Mouse (Mus musculus) myocyte (in vitro differentiated cells): Measurements from ENCODE around the gene Gm960. TPM values are rescaled to one million over a fixed set of nuclear protein-coding genes. Genes with fewer than 3 reads are reported as not detected.

Source experiments
- H3K27me3 ChIP-seq: one replicate; pipeline ENCODE4 v1.6.1; 2011; ENCODE audit not compliant: control insufficient read depth, insufficient read depth, insufficient read length
- H3K36me3 ChIP-seq: one replicate; pipeline ENCODE4 v1.6.1; 2011; ENCODE audit not compliant: control insufficient read depth, insufficient read depth
- H3K4me2 ChIP-seq: one replicate; pipeline ENCODE4 v1.6.1; 2011; ENCODE audit warnings: low read depth, control low read depth
- H3K4me3 ChIP-seq: one replicate; pipeline ENCODE4 v1.5.1; 2011; ENCODE audit warnings: mild to moderate bottlenecking, control low read depth, moderate library complexity
- H3K79me2 ChIP-seq: one replicate; pipeline ENCODE4 v1.6.1; 2011; ENCODE audit not compliant: control insufficient read depth, insufficient read depth
- H3ac ChIP-seq: one replicate; pipeline ENCODE4 v1.6.1; 2011; ENCODE audit not compliant: control insufficient read depth, insufficient read length
- CEBPB ChIP-seq: IDR thresholded peaks from 2 replicates; pipeline ENCODE4 v1.6.1; 2011; ENCODE audit warnings: mild to moderate bottlenecking, moderate library complexity; ENCODE audit not compliant: poor library complexity, insufficient read depth, severe bottlenecking
- E2F4 ChIP-seq: IDR thresholded peaks from one replicate; pipeline ENCODE4 v1.6.1; 2011; ENCODE audit warnings: mild to moderate bottlenecking, control low read depth, moderate library complexity; ENCODE audit not compliant: insufficient read depth
- MAX ChIP-seq: IDR thresholded peaks from one replicate; pipeline ENCODE4 v1.6.1; 2011; ENCODE audit warnings: low read depth, mild to moderate bottlenecking, control low read depth
- MYOD1 ChIP-seq, 3 experiments: IDR thresholded peaks; one replicate each; pipeline ENCODE4 v1.6.1; 2011; ENCODE audit warnings: control low read depth in 2 of 3, low read depth in 2 of 3, mild to moderate bottlenecking in 2 of 3, moderate library complexity in 1 of 3; ENCODE audit not compliant: insufficient read length in 2 of 3, control insufficient read depth in 1 of 3
- MYOG ChIP-seq, 3 experiments: IDR thresholded peaks; one replicate each; pipeline ENCODE4 v1.6.1; 2011; ENCODE audit warnings: control low read depth in 2 of 3, low read depth in 2 of 3, mild to moderate bottlenecking in 2 of 3; ENCODE audit not compliant: insufficient read length in 2 of 3, control insufficient read depth in 1 of 3, insufficient read depth in 1 of 3
- POLR2A ChIP-seq: IDR thresholded peaks from one replicate; pipeline ENCODE4 v1.6.1; 2011; ENCODE audit warnings: low read depth, mild to moderate bottlenecking, control low read depth, moderate library complexity; ENCODE audit not compliant: insufficient read length
- POLR2AphosphoS2 ChIP-seq: IDR thresholded peaks from one replicate; pipeline ENCODE4 v1.6.1; 2011; ENCODE audit warnings: low read depth, control low read depth; ENCODE audit not compliant: insufficient read length
- REST ChIP-seq: IDR thresholded peaks from one replicate; pipeline ENCODE4 v1.6.1; 2011; ENCODE audit warnings: mild to moderate bottlenecking, control low read depth, moderate library complexity; ENCODE audit not compliant: insufficient read depth, insufficient read length
- SRF ChIP-seq: IDR thresholded peaks from one replicate; pipeline ENCODE4 v1.6.1; 2011; ENCODE audit warnings: low read depth; ENCODE audit not compliant: control insufficient read depth, insufficient read length
- TCF12 ChIP-seq: IDR thresholded peaks from one replicate; pipeline ENCODE4 v1.6.1; 2011; ENCODE audit warnings: mild to moderate bottlenecking, control low read depth; ENCODE audit not compliant: poor library complexity, insufficient read depth, severe bottlenecking
- TCF3 ChIP-seq: IDR thresholded peaks from one replicate; pipeline ENCODE4 v1.6.1; 2011; ENCODE audit warnings: low read depth, control low read depth; ENCODE audit not compliant: insufficient read length
- USF1 ChIP-seq: IDR thresholded peaks from one replicate; pipeline ENCODE4 v1.6.1; 2011; ENCODE audit warnings: low read depth, mild to moderate bottlenecking, control low read depth, moderate library complexity
- polyA plus RNA-seq: library from polyadenylated mRNA; unstranded; fragments of >200 nt; fragmentation: generic; extraction: Trizol; gene quantifications from one replicate; pipeline ENCODE4 v1.2.1, GENCODE M21; 2012; ENCODE audit warnings: missing spikeins

The Gm960 gene
- polyA plus RNA-seq, 1 experiment = 0.90 TPM

- no peaks in the 10 kb centered on the region for H3K27me3 ChIP-seq
- peaks cover 11% of the 10 kb centered on the region for H3K79me2 ChIP-seq
- H3ac ChIP-seq = peak within 1 kb of the TSS; percentile 52
- peak within 1 kb of the TSS; percentile 97 for H3K4me2 ChIP-seq
- H3K4me3 ChIP-seq = peak within 1 kb of the TSS; percentile 74
- H3K36me3 ChIP-seq = no peaks in the 10 kb centered on the region
- peak; percentile 84 for TF ChIP-seq POLR2AphosphoS2
- peak; percentile 90 for TF ChIP-seq POLR2A
- TF ChIP-seq SRF = peak; percentile 75
- TF ChIP-seq E2F4 = no peak
- no peak for TF ChIP-seq TCF3
- TF ChIP-seq REST = no peak
These were observed 73.2 kb downstream of the Gm960 start, which contains the start of gene Rce1 for GRCm38 (mm10) chr19:4625179-4625828. Gene Rce1, minus strand, starts transcription at chr19:4625641.

GRCm38 (mm10) chr19:4624406-4625178, 73.9 kb downstream of the Gm960 start:
- TF ChIP-seq SRF (no peak), POLR2AphosphoS2 (no peak), MYOG (IDR thresholded peaks at IDR 0.05; ENCODE audit: control insufficient read depth in 1 of 3, insufficient read depth in 1 of 3, insufficient read length in 2 of 3, low read depth in 2 of 3) (no peak), TCF12 (no peak), REST (no peak), USF1 (no peak), E2F4 (no peak), CEBPB (no peak), MYOD1 (IDR thresholded peaks at IDR 0.05; ENCODE audit: control insufficient read depth in 1 of 3, insufficient read length in 2 of 3, low read depth in 2 of 3) (no peak), POLR2A (no peak), MAX (no peak), TCF3 (no peak)
- Histone ChIP-seq H3K79me2 (peaks cover 11% of the 10 kb centered on the region), H3ac (peak overlapping the region; percentile 52), H3K27me3 (no peaks in the 10 kb centered on the region), H3K36me3 (no peaks in the 10 kb centered on the region), H3K4me2 (peak overlapping the region; percentile 82), H3K4me3 (peak overlapping the region; percentile 74)

- peak overlapping the region; percentile 74 for H3K4me3 ChIP-seq
- no peak overlapping the region for H3ac ChIP-seq
- H3K36me3 ChIP-seq = no peaks in the 10 kb centered on the region
- no peaks in the 10 kb centered on the region for H3K27me3 ChIP-seq
- no peak overlapping the region for H3K4me2 ChIP-seq
- no peak for TF ChIP-seq SRF
- no peak for TF ChIP-seq REST
- TF ChIP-seq E2F4 = no peak
- no peak for TF ChIP-seq MYOG (IDR thresholded peaks at IDR 0.05; ENCODE audit: control insufficient read depth in 1 of 3, insufficient read depth in 1 of 3, insufficient read length in 2 of 3, low read depth in 2 of 3)
- peaks cover 11% of the 10 kb centered on the region for H3K79me2 ChIP-seq
These were observed 74.5 kb downstream of the Gm960 start for GRCm38 (mm10) chr19:4624006-4624405.

- no peak overlapping the region for H3K4me3 ChIP-seq
- H3ac ChIP-seq = no peak overlapping the region
- peaks cover 11% of the 10 kb centered on the region for H3K79me2 ChIP-seq
- no peak overlapping the region for H3K4me2 ChIP-seq
- H3K36me3 ChIP-seq = no peaks in the 10 kb centered on the region
- H3K27me3 ChIP-seq = no peaks in the 10 kb centered on the region
- TF ChIP-seq TCF3 (no peak), POLR2AphosphoS2 (peak; percentile 34)
These were observed 75.0 kb downstream of the Gm960 start for GRCm38 (mm10) chr19:4623419-4623818.

- Histone ChIP-seq H3K36me3 (no peaks in the 10 kb centered on the region), H3K27me3 (no peaks in the 10 kb centered on the region), H3ac (no peak overlapping the region), H3K4me2 (no peak overlapping the region), H3K4me3 (no peak overlapping the region), H3K79me2 (peaks cover 11% of the 10 kb centered on the region)
- TF ChIP-seq MYOG (IDR thresholded peaks at IDR 0.05; ENCODE audit: control insufficient read depth in 1 of 3, insufficient read depth in 1 of 3, insufficient read length in 2 of 3, low read depth in 2 of 3) (no peak), REST (no peak), E2F4 (no peak), TCF3 (no peak), POLR2A (no peak), USF1 (no peak), SRF (no peak), TCF12 (no peak), POLR2AphosphoS2 (no peak), CEBPB (no peak), MYOD1 (IDR thresholded peaks at IDR 0.05; ENCODE audit: control insufficient read depth in 1 of 3, insufficient read length in 2 of 3, low read depth in 2 of 3) (no peak), MAX (no peak)
These were observed 75.7 kb downstream of the Gm960 start for GRCm38 (mm10) chr19:4622780-4623179.
